Mouse (Mus musculus): ENCODE data around the gene Gm17655. TPM values are rescaled to one million over a fixed set of nuclear protein-coding genes. Genes with fewer than 3 reads are reported as not detected.

Gm17655 gene
- total RNA-seq (2023; ENCODE audit: inconsistent age): 4.7 to 18.3 TPM (median 11.5 TPM) in 4 replicates

DNA sequence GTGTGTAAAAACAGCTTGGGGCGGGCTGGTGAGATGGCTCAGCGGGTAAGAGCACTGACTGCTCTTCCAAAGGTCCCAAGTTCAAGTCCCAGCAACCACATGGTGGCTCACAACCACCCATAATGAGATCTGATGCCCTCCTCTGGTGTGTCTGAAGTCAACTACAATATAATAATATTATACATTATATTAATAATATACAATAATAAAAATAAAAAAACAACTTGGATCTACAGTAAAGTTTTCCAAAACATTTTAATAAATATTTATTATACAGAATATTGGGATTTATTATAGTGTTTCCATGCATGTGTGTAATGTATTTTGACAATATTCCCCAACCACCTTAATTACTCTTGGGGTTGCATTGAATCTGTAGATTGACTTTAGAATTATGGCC, at the start of gene Gm17655:
TSS of gene Gm17655 (minus strand) at position 101 of the 400 bp plus-strand sequence.

DNA sequence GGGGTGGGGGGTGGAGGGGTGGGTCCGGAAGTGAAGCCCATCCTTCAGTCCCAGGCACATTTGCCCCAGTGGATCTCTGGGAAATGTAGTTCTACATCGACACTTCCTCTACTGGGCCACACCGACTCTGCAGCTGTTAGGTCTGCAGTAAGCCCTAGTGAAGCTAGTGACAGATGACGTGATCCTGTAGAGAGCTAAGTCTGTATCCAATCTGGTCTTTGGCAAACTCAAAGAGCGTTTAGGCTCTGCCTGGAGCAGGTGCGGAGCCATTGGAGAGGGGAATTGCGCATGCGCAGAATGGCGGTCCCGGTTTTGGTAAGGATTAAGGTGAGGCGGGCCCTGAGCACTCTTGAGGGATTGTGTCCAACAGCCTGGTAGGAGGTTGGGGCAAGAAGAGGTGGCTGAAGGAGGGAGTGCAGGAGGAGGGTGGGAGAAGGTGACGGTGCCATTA, 37.7 kb upstream of the Gm17655 start, which contains the start of gene Zfp605:
TSS of gene Zfp605 (plus strand) at position 102 of the 451 bp plus-strand sequence.

DNA sequence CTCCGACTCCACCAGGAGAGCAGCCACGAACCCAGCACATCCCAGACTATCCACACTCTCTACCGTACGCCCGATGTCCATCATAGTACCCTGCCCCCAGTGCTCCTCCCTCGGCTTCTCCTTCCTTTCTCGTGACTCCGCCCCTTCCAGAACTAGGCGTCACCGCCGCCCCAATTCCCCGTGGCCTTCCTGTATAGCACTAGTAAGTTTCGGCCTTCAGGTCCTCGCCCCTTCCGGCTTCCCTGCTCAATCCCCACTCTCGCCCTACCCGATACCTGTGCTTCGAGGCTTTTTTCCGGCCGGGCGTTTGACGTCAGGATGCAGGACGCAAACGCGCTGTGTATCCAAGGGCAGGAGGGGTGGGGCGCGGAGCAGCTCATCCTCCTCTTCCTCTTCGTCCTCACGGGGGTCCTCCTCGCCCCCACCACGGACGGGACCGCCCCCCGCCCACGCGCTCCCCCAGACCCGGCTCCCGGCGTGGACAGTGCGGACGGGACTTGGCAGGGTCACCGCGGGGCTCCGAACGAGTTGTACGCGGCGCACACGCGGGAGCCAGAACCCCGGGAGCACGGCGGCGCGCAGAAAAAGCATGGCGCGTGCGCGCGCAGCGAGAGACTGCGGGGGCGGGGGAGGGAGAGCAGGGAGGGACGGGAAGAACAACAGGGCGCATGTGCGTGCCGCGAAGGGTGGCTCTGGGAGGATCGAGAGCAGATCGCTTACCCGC, 35.4 kb upstream of the Gm17655 start, which contains the start of gene Gtpbp6:
TSS of gene Gtpbp6 (minus strand) at position 617 of the 724 bp plus-strand sequence.

DNA sequence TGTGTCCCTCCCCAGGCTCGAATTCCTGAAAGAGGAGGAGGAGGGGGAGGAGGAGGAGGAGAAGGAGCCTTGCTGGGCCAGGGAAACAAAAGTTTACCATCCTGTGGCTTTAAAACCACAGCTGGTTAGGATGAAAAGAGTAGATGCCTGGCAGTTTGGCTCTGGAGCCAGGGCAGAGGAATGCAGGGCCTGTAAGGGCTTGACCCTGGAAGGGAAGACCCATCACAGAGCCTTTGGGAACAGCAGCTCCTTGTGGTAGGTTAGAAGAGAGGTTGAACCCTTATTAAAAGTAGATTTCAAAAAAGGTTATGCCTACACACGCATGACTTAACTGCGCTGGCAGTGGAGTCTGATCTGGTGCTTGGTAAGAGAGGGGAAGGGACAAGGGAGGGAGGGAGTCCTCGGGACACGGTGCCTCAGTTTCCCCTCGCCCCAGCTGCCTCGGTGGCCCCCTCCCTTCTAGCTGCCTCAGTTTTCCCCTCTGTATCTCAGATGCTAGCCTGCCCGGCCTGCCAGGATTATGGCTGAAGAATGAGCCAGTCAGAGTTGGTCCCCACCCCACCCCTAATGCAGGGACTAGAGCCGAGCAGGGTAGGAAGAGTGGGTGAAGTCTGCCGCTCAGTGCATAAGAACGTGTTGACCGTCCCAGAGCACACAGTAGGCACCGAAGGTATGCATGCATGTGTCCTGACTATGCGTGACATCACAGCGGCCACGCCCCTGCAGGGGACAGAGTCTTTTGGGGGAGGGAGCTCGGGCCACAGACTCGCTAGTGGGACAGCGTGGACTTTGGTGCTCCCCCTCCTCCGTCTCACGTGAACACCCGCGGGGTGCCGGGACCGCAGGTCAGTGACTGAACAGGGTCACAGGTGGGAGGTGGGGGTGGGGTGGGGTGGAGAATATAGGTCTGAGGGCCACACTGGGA, 27.6 kb upstream of the Gm17655 start, which contains the start of gene Plcxd1:
TSS of gene Plcxd1 (plus strand) at position 314 of the 925 bp plus-strand sequence.

DNA sequence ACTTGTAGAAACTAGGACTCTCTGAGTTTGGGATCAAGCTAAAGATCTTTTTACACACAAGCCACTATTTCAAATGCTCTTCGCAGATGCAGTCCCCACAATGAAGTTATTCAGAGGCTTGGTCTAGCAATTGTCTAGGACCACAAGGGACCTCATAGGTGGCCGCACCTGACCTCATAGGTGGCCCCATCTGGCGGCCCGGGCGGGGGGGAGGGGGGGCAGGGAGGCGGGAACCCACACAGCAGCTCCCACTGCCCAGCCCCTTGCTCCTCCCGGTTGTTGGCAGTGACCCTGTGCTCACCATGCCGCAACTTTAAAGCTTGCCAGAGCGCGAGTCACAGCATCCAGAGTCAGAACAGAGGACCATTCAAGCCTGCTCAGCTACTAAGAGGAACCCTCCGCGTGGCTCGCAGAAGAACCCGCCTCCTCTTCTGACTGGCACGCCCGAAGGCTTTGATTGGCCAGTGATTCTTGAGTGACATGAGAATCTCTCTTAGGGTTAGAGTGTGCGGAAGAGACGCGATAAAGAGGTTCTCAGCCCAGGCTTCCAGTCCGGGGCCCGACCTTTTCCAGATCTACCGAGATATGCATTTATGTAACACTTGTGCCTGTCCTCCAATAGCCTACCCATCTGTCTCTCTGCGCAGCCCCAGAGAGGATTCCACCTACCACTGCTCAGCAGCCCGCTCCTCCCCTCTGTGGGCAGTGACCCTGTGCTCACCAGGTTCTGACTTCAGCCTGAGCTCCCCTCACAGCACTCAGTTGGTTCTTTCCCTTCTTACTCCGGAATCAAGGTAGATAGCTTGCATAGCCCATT, 21.9 kb upstream of the Gm17655 start, which contains the start of gene Gm35315:
TSS of gene Gm35315 (minus strand) at position 391 of the 817 bp plus-strand sequence.

Other genes with a start within 250 kb of the Gm17655 start
- 26.0 to 33.7 TPM (median 28.0 TPM) in 4 replicates for gene Gm15446, start 149.1 kb downstream of the Gm17655 start, total RNA-seq (2023; ENCODE audit: inconsistent age)
- gene Zfp932, start 76.0 kb downstream of the Gm17655 start, total RNA-seq (2023; ENCODE audit: inconsistent age): 37.4 to 55.3 TPM (median 42.9 TPM) in 4 replicates
- gene Gm35315, start 21.9 kb upstream of the Gm17655 start, total RNA-seq (2023; ENCODE audit: inconsistent age): 0.38 to 1.3 TPM (median 0.81 TPM) in 4 replicates
- 2.0 to 4.2 TPM (median 3.2 TPM) in 4 replicates for gene Plcxd1, start 27.5 kb upstream of the Gm17655 start, total RNA-seq (2023; ENCODE audit: inconsistent age)
- 122 to 151 TPM (median 127 TPM) in 4 replicates for gene Gtpbp6, start 35.7 kb upstream of the Gm17655 start, total RNA-seq (2023; ENCODE audit: inconsistent age)
- gene Zfp605, start 37.6 kb upstream of the Gm17655 start, total RNA-seq (2023; ENCODE audit: inconsistent age): 7.6 to 11.5 TPM (median 8.3 TPM) in 4 replicates
- gene Chfr, start 63.3 kb upstream of the Gm17655 start, total RNA-seq (2023; ENCODE audit: inconsistent age): 85.7 to 101 TPM (median 90.3 TPM) in 4 replicates
- gene Golga3, start 104.2 kb upstream of the Gm17655 start, total RNA-seq (2023; ENCODE audit: inconsistent age): 36.8 to 40.7 TPM (median 38.5 TPM) in 4 replicates
- 77.8 to 93.6 TPM (median 85.4 TPM) in 4 replicates for gene Ankle2, start 158.5 kb upstream of the Gm17655 start, total RNA-seq (2023; ENCODE audit: inconsistent age)
- 32.8 to 39.9 TPM (median 37.1 TPM) in 4 replicates for gene Pgam5, start 197.4 kb upstream of the Gm17655 start, total RNA-seq (2023; ENCODE audit: inconsistent age)
- gene Pxmp2, start 213.7 kb upstream of the Gm17655 start, total RNA-seq (2023; ENCODE audit: inconsistent age): 0.69 to 2.7 TPM (median 1.2 TPM) in 4 replicates
- 6.8 to 12.2 TPM (median 8.9 TPM) in 4 replicates for gene Pole, start 213.8 kb upstream of the Gm17655 start, total RNA-seq (2023; ENCODE audit: inconsistent age)